Mouse (Mus musculus) thymus, adult 2 months (tissue): Measurements from ENCODE around the gene Fgf10.

ENCODE experiments used
- CTCF ChIP-seq: fragments of 200-500 bp; IDR thresholded peaks from 2 replicates; pipeline ENCODE4 v1.5.1; 2012; ENCODE audit warnings: mild to moderate bottlenecking, control low read depth, low read length, moderate library complexity, borderline replicate concordance; ENCODE audit not compliant: control insufficient read depth, poor library complexity, insufficient read depth; ENCODE audit errors: extremely low read depth
- POLR2A ChIP-seq: fragments of 200-500 bp; IDR thresholded peaks from 2 replicates; pipeline ENCODE4 v1.6.1; 2012; ENCODE audit warnings: mild to moderate bottlenecking, low read length, control low read depth, moderate library complexity; ENCODE audit not compliant: control insufficient read depth, poor library complexity, insufficient read depth; ENCODE audit errors: extremely low read depth

DNA sequence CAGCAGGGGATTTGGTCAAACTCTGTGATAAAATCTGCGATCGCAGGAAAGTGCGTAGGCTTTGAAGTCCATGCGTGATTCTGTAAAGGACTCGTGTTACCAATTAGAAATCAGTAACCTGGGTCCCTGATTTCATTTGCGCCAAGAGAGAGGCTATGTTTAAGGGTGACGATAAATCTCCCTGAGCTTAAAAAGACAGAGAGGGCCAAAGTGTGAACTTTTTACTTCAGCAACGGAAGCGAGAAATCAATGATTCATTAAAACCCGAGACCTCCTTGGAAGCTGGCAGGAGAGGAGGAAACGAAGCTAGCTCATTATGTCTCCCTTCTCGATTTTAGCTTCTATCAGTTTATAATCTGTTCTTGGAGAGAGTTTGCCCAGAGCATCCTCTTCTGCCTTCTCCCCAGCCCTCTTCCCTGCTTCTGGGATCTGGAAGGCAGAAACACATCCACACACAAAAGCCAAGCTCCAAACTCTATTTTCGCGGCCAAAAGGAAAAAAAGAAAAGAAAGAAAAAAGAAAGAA lies 44.1 kb downstream of the Fgf10 start:
- TF ChIP-seq CTCF (no peak), POLR2A (no peak)
